Mouse (Mus musculus): ENCODE data around the gene Lpar3.

- TF ChIP-seq CTCF (IDR thresholded peaks at IDR 0.05; ENCODE audit: low read depth) (no peak), EP300 (IDR thresholded peaks at IDR 0.05; ENCODE audit: low read depth) (no peak)
These were observed 87.1 kb downstream of the Lpar3 start for GRCm38 (mm10) chr3:146307886-146308285.

All from liver, embryonic 14.5 days (tissue).